Comparison of ENCODE assay signal across 10 mouse cellular contexts in genomic region chr4:62250896-62251544, GRCm38 (mm10). TPM values are rescaled to one million over a fixed set of nuclear protein-coding genes. Genes with fewer than 3 reads are reported as not detected.
DNase-seq lines count a peak whose midpoint lies in the region; ATAC-seq and TF ChIP-seq lines count a peak whose summit lies in the region.
"Had no signal": no experiment of that assay in that cellular context is flagged by ENCODE, and none has a peak within 500 bp of the region (broad histone marks: within the 10 kb centered on the region; RNA-seq: fewer than 3 reads in every experiment).

No protein-coding gene starts in this region.

- 37% methylated on average over 3 of the region's 3 CpGs for WGBS in hindbrain, embryonic 12.5 days

- no peaks in the 10 kb centered on the region for H3K4me1 ChIP-seq in hindbrain, embryonic 12.5 days
- H3K4me1 ChIP-seq: limb, embryonic 15.5 days had no signal

- DNase-seq in layer of hippocampus, adult 2 months (ENCODE audit: low spot score in 2 of 2) = no peak
- DNase-seq in layer of hippocampus, adult 11-12 months (ENCODE audit: low spot score) = no peak
- peak; percentile 53 for DNase-seq in A20 (ENCODE audit: low read depth, low spot score)
- peak; percentile 46 for DNase-seq in NIH3T3 (ENCODE audit: low read depth)
- no peak for DNase-seq in adrenal gland, postnatal 36 days
- no peak for DNase-seq in thymus, postnatal 25 days
- DNase-seq: cerebellum, adult 2 months; kidney, adult 8-10 months had no signal

- ATAC-seq in hindbrain, embryonic 12.5 days (ENCODE audit: low FRiP score) = 0 out of 2 replicates have a peak, but pooled peaks have one; percentile 16

- H3K36me3 ChIP-seq in hindbrain, embryonic 12.5 days = no peaks in the 10 kb centered on the region
- H3K36me3 ChIP-seq: limb, embryonic 15.5 days had no signal

- no peaks in the 10 kb centered on the region for H3K27me3 ChIP-seq in hindbrain, embryonic 12.5 days
- H3K27me3 ChIP-seq: limb, embryonic 15.5 days had no signal

- H3K4me2 ChIP-seq in hindbrain, embryonic 12.5 days (replicated peaks) = no peak overlapping the region
- H3K4me2 ChIP-seq: limb, embryonic 15.5 days had no signal

- H3K9ac ChIP-seq in hindbrain, embryonic 12.5 days = no peak overlapping the region
- H3K9ac ChIP-seq: limb, embryonic 15.5 days had no signal

- H3K27ac ChIP-seq in layer of hippocampus, adult 2 months = no peak overlapping the region
- no peak overlapping the region for H3K27ac ChIP-seq in hindbrain, embryonic 12.5 days
- H3K27ac ChIP-seq: limb, embryonic 15.5 days had no signal

- H3K9me3 ChIP-seq in hindbrain, embryonic 12.5 days (replicated peaks) = no peaks in the 10 kb centered on the region
- H3K9me3 ChIP-seq: limb, embryonic 15.5 days had no signal

- no peak overlapping the region for H3K4me3 ChIP-seq in layer of hippocampus, adult 2 months
- no peak overlapping the region for H3K4me3 ChIP-seq in hindbrain, embryonic 12.5 days
- H3K4me3 ChIP-seq: limb, embryonic 15.5 days had no signal

- TF ChIP-seq CTCF in layer of hippocampus, adult 2 months (conservative IDR thresholded peaks at IDR 0.05) = peak; percentile 70

RNA-seq across cellular contexts. Expression of gene Slc31a2, which starts 11.3 kb away (rescaled TPM):
- 10 to 100 TPM in 1 of 2 experiments, 1 to 10 TPM in 1; 9.5 to 10.2 TPM for total RNA-seq in layer of hippocampus, adult 2 months (2021)
- polyA plus RNA-seq in hindbrain, embryonic 12.5 days (2016; fragmentation: Nextera tagmentation; extraction: Ambion mirVana) = 12.9 and 13.0 TPM in 2 replicates
- total RNA-seq in adrenal gland, postnatal 36 days (2021) = 10 to 100 TPM; 30.8 to 36.9 TPM

RNA-seq across cellular contexts. Expression of gene Zfp37, which starts 20.2 kb away (rescaled TPM):
- 10 to 100 TPM; 26.0 to 26.3 TPM for total RNA-seq in layer of hippocampus, adult 2 months (2021)
- 29.4 and 30.2 TPM in 2 replicates for polyA plus RNA-seq in hindbrain, embryonic 12.5 days (2016; fragmentation: Nextera tagmentation; extraction: Ambion mirVana)
- 1 to 10 TPM; 5.4 to 6.2 TPM for total RNA-seq in adrenal gland, postnatal 36 days (2021)

Comparison
In these comparisons a context has a peak if more than half of its experiments do, and no peak if none do; other contexts are left out.
1. DNase-seq: peak in A20 (single experiment) and NIH3T3 (single experiment); none in layer of hippocampus, adult 2 months (0 of 2), layer of hippocampus, adult 11-12 months (single experiment), adrenal gland, postnatal 36 days (0 of 2) and thymus, postnatal 25 days (single experiment).